Mouse (Mus musculus): ENCODE results near the gene Kif1b. TPM values are rescaled to one million over a fixed set of nuclear protein-coding genes. Genes with fewer than 3 reads are reported as not detected.

Kif1b gene
- polyA plus RNA-seq, 1 experiment from 2014 or later: 173 TPM

- ATAC-seq (ENCODE audit: low FRiP score) (no peak), DNase-seq (ENCODE audit: low spot score) (no peak)
- no peak overlapping the region for H3K4me2 ChIP-seq (replicated peaks; ENCODE audit: low read depth, low read length)
- no peak overlapping the region for H3K9ac ChIP-seq (ENCODE audit: low read depth, low read length)
- H3K4me3 ChIP-seq (ENCODE audit: low read depth, low read length): no peak overlapping the region
- H3K27me3 ChIP-seq (ENCODE audit: control insufficient read depth, insufficient read depth, low read length): no peaks in the 10 kb centered on the region
- 93% methylated on average over 2 of the region's 2 CpGs for WGBS
- H3K4me1 ChIP-seq (replicated peaks; ENCODE audit: control insufficient read depth, insufficient read depth, low read length): no peaks in the 10 kb centered on the region
- no peaks in the 10 kb centered on the region for H3K9me3 ChIP-seq (ENCODE audit: control insufficient read depth, low read length)
- H3K36me3 ChIP-seq (ENCODE audit: control insufficient read depth, insufficient read depth, low read length): peaks cover 16% of the 10 kb centered on the region; the same call in 1 of the 2 replicates
- H3K27ac ChIP-seq (ENCODE audit: low read depth, low read length): no peak overlapping the region
These were observed 30.6 kb upstream of the Kif1b start for GRCm38 (mm10) chr4:149338137-149338536.

DNA sequence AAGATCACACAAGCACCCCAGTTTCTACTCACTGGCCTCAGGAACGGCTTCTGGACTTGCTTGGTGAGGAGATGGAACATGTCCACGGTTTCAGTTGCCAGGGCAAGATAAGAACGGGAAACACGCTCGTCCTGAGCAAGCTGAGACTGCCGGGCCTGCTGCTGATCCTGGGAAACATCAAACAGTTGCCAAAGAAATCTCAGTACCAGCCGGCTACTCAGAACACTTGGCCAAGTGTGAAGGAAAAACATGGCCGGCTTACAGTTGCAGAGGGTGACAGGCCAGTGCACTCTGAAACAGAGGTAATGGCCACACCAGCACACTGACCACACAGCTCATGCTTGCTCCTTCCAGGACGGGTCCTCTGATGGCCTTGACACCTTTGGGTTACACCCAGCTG is 29.9 kb upstream of the Kif1b start:
- Histone ChIP-seq H3K4me2 (replicated peaks; ENCODE audit: low read depth, low read length) (no peak overlapping the region), H3K36me3 (ENCODE audit: control insufficient read depth, insufficient read depth, low read length) (peaks cover 12% of the 10 kb centered on the region; the same call in 1 of the 2 replicates), H3K9me3 (ENCODE audit: control insufficient read depth, low read length) (no peaks in the 10 kb centered on the region), H3K27ac (ENCODE audit: low read depth, low read length) (no peak overlapping the region), H3K4me3 (ENCODE audit: low read depth, low read length) (no peak overlapping the region), H3K27me3 (ENCODE audit: control insufficient read depth, insufficient read depth, low read length) (no peaks in the 10 kb centered on the region), H3K9ac (ENCODE audit: low read depth, low read length) (no peak overlapping the region), H3K4me1 (replicated peaks; ENCODE audit: control insufficient read depth, insufficient read depth, low read length) (no peaks in the 10 kb centered on the region)
- ATAC-seq (ENCODE audit: low FRiP score) (no peak), DNase-seq (ENCODE audit: low spot score) (no peak)
- WGBS: 94% methylated on average over 9 of the region's 9 CpGs

DNA sequence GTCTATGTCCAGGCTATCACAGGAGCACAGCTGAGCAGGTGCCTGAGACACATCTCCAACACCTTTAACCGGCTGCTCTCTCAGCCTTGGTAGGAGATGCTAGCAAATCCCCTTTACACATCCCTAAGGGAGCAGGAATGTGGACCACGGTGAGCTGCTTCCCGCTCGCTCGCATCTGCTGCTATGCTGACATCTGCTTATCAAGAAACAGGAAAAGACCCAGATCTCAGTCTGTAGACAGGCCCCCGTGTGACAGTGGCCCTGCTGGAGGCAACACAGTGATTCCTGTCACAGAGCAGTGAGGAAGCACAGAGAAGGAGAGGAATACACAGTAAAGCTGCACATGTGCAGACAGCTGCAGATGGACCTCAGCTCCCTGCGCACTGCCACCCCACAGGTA is 28.8 kb upstream of the Kif1b start:
- H3K36me3 ChIP-seq (ENCODE audit: control insufficient read depth, insufficient read depth, low read length): peaks cover 13% of the 10 kb centered on the region
- H3K4me3 ChIP-seq (ENCODE audit: low read depth, low read length): no peak overlapping the region
- no peaks in the 10 kb centered on the region for H3K9me3 ChIP-seq (ENCODE audit: control insufficient read depth, low read length)
- H3K4me1 ChIP-seq (replicated peaks; ENCODE audit: control insufficient read depth, insufficient read depth, low read length): no peaks in the 10 kb centered on the region
- ATAC-seq (ENCODE audit: low FRiP score): no peak
- no peak overlapping the region for H3K27ac ChIP-seq (ENCODE audit: low read depth, low read length)
- H3K4me2 ChIP-seq (replicated peaks; ENCODE audit: low read depth, low read length): no peak overlapping the region
- DNase-seq (ENCODE audit: low spot score): no peak
- no peaks in the 10 kb centered on the region for H3K27me3 ChIP-seq (ENCODE audit: control insufficient read depth, insufficient read depth, low read length)
- 89% methylated on average over 7 of the region's 7 CpGs for WGBS
- H3K9ac ChIP-seq (ENCODE audit: low read depth, low read length): no peak overlapping the region

DNA sequence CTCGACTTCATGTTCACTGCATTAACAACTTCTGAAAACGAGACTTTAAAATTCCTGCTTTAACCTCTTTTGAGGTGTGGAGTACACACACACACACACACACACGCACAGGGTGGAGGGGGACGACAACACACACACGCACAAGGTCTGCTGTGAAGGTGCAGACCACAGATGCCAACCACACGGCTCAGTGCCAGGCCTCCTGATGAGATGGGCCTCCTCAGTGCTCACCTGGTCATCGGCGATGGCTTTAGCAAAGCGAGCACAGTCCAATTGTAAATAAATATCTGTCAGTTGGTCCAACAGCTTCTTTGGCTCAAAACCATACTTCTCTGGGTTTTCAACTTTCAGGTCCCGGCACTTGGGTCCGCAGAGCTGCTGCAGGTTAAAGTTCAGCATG is 27.4 kb upstream of the Kif1b start:
- DNase-seq (ENCODE audit: low spot score) (no peak), ATAC-seq (ENCODE audit: low FRiP score) (no peak)
- Histone ChIP-seq H3K9ac (ENCODE audit: low read depth, low read length) (no peak overlapping the region), H3K4me3 (ENCODE audit: low read depth, low read length) (no peak overlapping the region), H3K27ac (ENCODE audit: low read depth, low read length) (no peak overlapping the region), H3K4me1 (replicated peaks; ENCODE audit: control insufficient read depth, insufficient read depth, low read length) (no peaks in the 10 kb centered on the region), H3K27me3 (ENCODE audit: control insufficient read depth, insufficient read depth, low read length) (no peaks in the 10 kb centered on the region), H3K4me2 (replicated peaks; ENCODE audit: low read depth, low read length) (no peak overlapping the region), H3K9me3 (ENCODE audit: control insufficient read depth, low read length) (no peaks in the 10 kb centered on the region), H3K36me3 (ENCODE audit: control insufficient read depth, insufficient read depth, low read length) (peaks cover 23% of the 10 kb centered on the region)
- WGBS: 95% methylated on average over 11 of the region's 11 CpGs

DNA sequence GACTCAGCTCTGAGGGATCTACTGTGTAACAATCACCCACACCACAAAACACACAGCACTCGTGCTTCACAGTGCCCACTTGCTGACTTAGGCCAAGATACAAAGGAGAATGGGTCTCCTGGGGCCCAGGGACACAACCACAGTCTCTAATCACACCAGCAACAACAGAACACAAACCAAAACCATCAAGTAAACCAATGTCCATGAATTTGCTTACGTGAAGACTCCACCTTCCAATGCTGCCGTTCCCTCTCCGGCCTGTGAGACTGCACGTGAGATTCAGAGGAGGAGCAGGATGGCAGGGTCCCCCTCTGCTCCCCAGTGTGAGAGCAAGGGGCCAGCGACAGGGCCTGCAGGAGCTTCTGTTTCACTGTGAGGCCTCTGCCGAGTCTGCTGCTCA is 25.2 kb upstream of the Kif1b start:
- no peak for ATAC-seq (ENCODE audit: low FRiP score)
- WGBS: 89% methylated on average over 7 of the region's 7 CpGs
- no peaks in the 10 kb centered on the region for H3K27me3 ChIP-seq (ENCODE audit: control insufficient read depth, insufficient read depth, low read length)
- no peak overlapping the region for H3K9ac ChIP-seq (ENCODE audit: low read depth, low read length)
- peaks cover 23% of the 10 kb centered on the region for H3K36me3 ChIP-seq (ENCODE audit: control insufficient read depth, insufficient read depth, low read length)
- DNase-seq (ENCODE audit: low spot score): no peak
- H3K4me2 ChIP-seq (replicated peaks; ENCODE audit: low read depth, low read length): no peak overlapping the region
- no peaks in the 10 kb centered on the region for H3K4me1 ChIP-seq (replicated peaks; ENCODE audit: control insufficient read depth, insufficient read depth, low read length)
- no peaks in the 10 kb centered on the region for H3K9me3 ChIP-seq (ENCODE audit: control insufficient read depth, low read length)
- no peak overlapping the region for H3K4me3 ChIP-seq (ENCODE audit: low read depth, low read length)
- no peak overlapping the region for H3K27ac ChIP-seq (ENCODE audit: low read depth, low read length)

DNA sequence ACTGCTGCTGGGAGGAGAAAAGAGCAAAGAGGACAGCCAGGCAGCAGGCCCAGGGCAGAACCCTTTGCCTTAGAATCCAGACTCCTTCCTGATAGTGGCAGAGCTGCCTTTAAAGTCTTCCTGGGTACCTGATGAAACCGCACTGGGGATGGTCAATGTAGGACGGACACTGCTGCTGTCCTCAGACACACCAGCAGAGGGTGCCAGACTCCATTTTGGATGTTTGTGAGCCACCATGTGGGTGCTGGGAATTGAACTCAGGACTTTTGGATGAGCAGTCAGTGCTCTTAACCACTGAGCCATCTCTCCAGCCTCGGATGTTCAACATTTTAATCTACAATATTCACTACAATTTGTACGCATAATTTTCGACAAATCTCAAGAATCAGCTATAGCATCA is 23.0 kb upstream of the Kif1b start:
- H3K4me3 ChIP-seq (ENCODE audit: low read depth, low read length): no peak overlapping the region
- H3K27ac ChIP-seq (ENCODE audit: low read depth, low read length): no peak overlapping the region
- no peak overlapping the region for H3K9ac ChIP-seq (ENCODE audit: low read depth, low read length)
- H3K4me2 ChIP-seq (replicated peaks; ENCODE audit: low read depth, low read length): no peak overlapping the region
- H3K4me1 ChIP-seq (replicated peaks; ENCODE audit: control insufficient read depth, insufficient read depth, low read length): no peaks in the 10 kb centered on the region
- over 99% methylated on average over 5 of the region's 5 CpGs for WGBS
- ATAC-seq (ENCODE audit: low FRiP score): no peak
- H3K9me3 ChIP-seq (ENCODE audit: control insufficient read depth, low read length): no peaks in the 10 kb centered on the region
- H3K36me3 ChIP-seq (ENCODE audit: control insufficient read depth, insufficient read depth, low read length): peaks cover 13% of the 10 kb centered on the region
- no peak for DNase-seq (ENCODE audit: low spot score)
- no peaks in the 10 kb centered on the region for H3K27me3 ChIP-seq (ENCODE audit: control insufficient read depth, insufficient read depth, low read length)

DNA sequence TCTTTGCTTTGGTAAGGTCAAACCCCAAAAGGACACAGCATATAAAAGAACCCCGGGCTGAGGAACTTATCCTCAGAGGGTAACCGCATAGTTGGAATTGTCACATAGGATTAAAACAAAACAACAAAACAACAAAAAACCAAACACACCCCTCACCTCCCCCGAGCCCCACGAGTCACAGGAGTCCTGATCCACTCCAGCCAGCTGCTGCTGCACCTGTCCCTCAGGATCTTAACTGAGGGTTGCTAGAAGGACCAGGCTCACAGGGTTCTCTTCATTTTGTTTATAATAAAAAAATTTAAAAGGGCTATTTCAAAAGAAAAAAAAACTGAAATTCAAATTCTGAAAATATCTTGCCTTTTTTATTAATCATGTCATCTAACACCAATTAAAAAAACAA is 21.2 kb upstream of the Kif1b start:
- Histone ChIP-seq H3K4me1 (replicated peaks; ENCODE audit: control insufficient read depth, insufficient read depth, low read length) (no peaks in the 10 kb centered on the region), H3K36me3 (ENCODE audit: control insufficient read depth, insufficient read depth, low read length) (peaks cover 11% of the 10 kb centered on the region), H3K27me3 (ENCODE audit: control insufficient read depth, insufficient read depth, low read length) (no peaks in the 10 kb centered on the region), H3K9ac (ENCODE audit: low read depth, low read length) (no peak overlapping the region), H3K27ac (ENCODE audit: low read depth, low read length) (no peak overlapping the region), H3K4me2 (replicated peaks; ENCODE audit: low read depth, low read length) (no peak overlapping the region), H3K9me3 (ENCODE audit: control insufficient read depth, low read length) (no peaks in the 10 kb centered on the region), H3K4me3 (ENCODE audit: low read depth, low read length) (no peak overlapping the region)
- ATAC-seq (ENCODE audit: low FRiP score) (no peak), DNase-seq (ENCODE audit: low spot score) (no peak)
- 87% methylated on average over 4 of the region's 4 CpGs for WGBS

DNA sequence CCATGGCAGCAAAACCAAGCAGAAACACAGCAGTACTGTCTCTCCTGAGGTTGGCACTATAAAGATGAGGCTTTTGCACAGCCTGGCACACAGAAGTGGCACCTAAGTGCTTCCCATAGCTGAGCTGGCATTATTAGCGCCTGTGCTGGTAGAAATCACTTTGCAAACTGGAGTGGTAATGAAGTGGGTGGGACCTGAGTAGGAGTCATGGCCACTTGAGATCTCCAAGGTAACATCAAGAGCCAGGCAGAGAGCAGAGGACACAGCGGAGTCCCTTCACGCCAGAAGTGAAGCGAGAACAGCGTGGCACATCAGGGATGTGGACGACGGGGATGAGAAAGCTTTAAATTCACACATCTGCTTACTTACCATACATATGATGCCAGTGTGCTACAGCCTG is 19.8 kb upstream of the Kif1b start:
- no peak overlapping the region for H3K4me3 ChIP-seq (ENCODE audit: low read depth, low read length)
- no peaks in the 10 kb centered on the region for H3K9me3 ChIP-seq (ENCODE audit: control insufficient read depth, low read length)
- H3K27ac ChIP-seq (ENCODE audit: low read depth, low read length): no peak overlapping the region
- no peaks in the 10 kb centered on the region for H3K4me1 ChIP-seq (replicated peaks; ENCODE audit: control insufficient read depth, insufficient read depth, low read length)
- WGBS: 95% methylated on average over 7 of the region's 7 CpGs
- no peak overlapping the region for H3K9ac ChIP-seq (ENCODE audit: low read depth, low read length)
- H3K36me3 ChIP-seq (ENCODE audit: control insufficient read depth, insufficient read depth, low read length): peaks cover 11% of the 10 kb centered on the region
- no peak overlapping the region for H3K4me2 ChIP-seq (replicated peaks; ENCODE audit: low read depth, low read length)
- ATAC-seq (ENCODE audit: low FRiP score): no peak
- no peaks in the 10 kb centered on the region for H3K27me3 ChIP-seq (ENCODE audit: control insufficient read depth, insufficient read depth, low read length)
- no peak for DNase-seq (ENCODE audit: low spot score)

DNA sequence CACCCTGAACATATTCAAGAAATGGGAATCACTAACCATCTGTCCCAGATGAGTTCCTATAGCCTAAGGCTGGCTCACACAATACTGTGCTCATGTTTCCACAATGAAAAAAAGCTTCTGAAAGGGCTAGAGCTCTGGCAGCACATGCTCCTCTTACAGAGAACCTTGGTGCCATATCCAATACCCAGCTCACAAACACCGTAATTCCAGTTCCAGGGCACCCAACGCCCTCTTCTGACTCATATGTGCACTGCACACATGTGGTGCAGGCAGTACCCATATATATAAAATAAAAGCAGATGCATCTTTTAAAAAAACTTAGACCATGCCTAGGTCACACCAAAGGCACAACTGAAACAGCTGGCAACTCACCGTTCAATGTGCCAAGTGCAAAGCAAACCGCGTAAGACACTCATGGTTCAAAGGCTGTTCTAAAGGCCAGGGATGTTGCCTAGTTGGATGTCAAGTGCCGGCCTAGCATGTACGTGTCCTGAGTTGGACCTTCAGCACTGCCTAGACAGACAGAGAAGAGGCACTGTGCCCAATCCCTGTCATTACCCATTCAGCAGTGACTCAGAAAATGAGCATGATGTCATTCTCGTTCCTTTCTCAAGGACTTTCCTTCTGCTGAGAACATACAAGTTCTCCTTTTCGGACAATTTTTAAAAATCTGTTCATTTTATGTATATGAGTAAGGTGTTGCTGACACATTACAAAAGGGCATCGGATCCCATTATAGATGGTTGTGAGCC is 18.1 kb upstream of the Kif1b start:
- Histone ChIP-seq H3K27ac (ENCODE audit: low read depth, low read length) (no peak overlapping the region), H3K27me3 (ENCODE audit: control insufficient read depth, insufficient read depth, low read length) (no peaks in the 10 kb centered on the region), H3K9me3 (ENCODE audit: control insufficient read depth, low read length) (no peaks in the 10 kb centered on the region), H3K36me3 (ENCODE audit: control insufficient read depth, insufficient read depth, low read length) (peaks cover 4% of the 10 kb centered on the region; the same call in 1 of the 2 replicates), H3K9ac (ENCODE audit: low read depth, low read length) (no peak overlapping the region), H3K4me3 (ENCODE audit: low read depth, low read length) (no peak overlapping the region), H3K4me2 (replicated peaks; ENCODE audit: low read depth, low read length) (no peak overlapping the region), H3K4me1 (replicated peaks; ENCODE audit: control insufficient read depth, insufficient read depth, low read length) (no peaks in the 10 kb centered on the region)
- ATAC-seq (ENCODE audit: low FRiP score) (no peak), DNase-seq (ENCODE audit: low spot score) (no peak)
- 91% methylated on average over 10 of the region's 10 CpGs for WGBS
